Mouse (Mus musculus): Measurements from ENCODE around the gene Pcbp1. TPM values are rescaled to one million over a fixed set of nuclear protein-coding genes. Genes with fewer than 3 reads are reported as not detected.
A peak's percentile ranks its signal among the peaks of the same experiment; 100 is the strongest.

Gene Pcbp1
- polyA plus RNA-seq, 1 experiment from 2014 or later, result 518 TPM

DNA sequence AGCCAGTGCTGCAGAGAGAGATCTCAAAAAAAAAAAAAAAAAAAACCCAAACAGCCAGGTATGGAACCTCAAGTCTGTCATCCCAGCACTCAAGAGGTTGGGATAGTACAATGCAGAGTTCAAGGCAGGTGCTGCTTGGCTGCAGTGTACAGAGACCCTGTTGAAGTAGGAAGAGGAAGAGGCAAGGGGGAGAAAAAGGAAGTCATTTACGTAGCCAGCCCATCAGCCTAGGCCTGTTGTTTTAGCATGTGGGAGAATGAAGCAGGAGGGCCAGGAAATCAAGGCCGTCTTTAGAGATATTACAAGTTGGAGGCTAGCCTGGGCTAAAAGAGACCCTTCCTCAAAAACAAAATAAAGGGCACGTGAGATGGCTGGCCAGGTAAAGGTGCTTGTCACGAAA, 22.6 kb downstream of the Pcbp1 start:
- no peak overlapping the region for H3K27ac ChIP-seq (ENCODE audit: low read depth, low read length)
- WGBS, result 87% methylated on average over 4 of the region's 4 CpGs
- no peaks in the 10 kb centered on the region for H3K9me3 ChIP-seq (ENCODE audit: control insufficient read depth, low read length)
- no peak overlapping the region for H3K4me3 ChIP-seq (ENCODE audit: low read depth, low read length)
- H3K4me2 ChIP-seq (ENCODE audit: low read depth), result no peak overlapping the region
- H3K36me3 ChIP-seq (ENCODE audit: control insufficient read depth, insufficient read depth, low read length), result no peaks in the 10 kb centered on the region
- no peak for ATAC-seq (ENCODE audit: insufficient read depth, low FRiP score, low TSS enrichment)
- no peaks in the 10 kb centered on the region for H3K27me3 ChIP-seq (ENCODE audit: control insufficient read depth, insufficient read depth, low read length)
- no peak overlapping the region for H3K9ac ChIP-seq (ENCODE audit: low read length)
- DNase-seq (ENCODE audit: low spot score), result no peak
- H3K4me1 ChIP-seq (ENCODE audit: control insufficient read depth, insufficient read depth, low read length), result no peaks in the 10 kb centered on the region

GRCm38 (mm10) chr6:86499571-86500109, 26.5 kb downstream of the Pcbp1 start:
- Histone ChIP-seq H3K9me3 (ENCODE audit: control insufficient read depth, low read length) (no peaks in the 10 kb centered on the region), H3K4me3 (ENCODE audit: low read depth, low read length) (no peak overlapping the region), H3K9ac (ENCODE audit: low read length) (no peak overlapping the region), H3K27me3 (ENCODE audit: control insufficient read depth, insufficient read depth, low read length) (no peaks in the 10 kb centered on the region), H3K4me1 (ENCODE audit: control insufficient read depth, insufficient read depth, low read length) (no peaks in the 10 kb centered on the region), H3K4me2 (ENCODE audit: low read depth) (no peak overlapping the region), H3K27ac (ENCODE audit: low read depth, low read length) (no peak overlapping the region), H3K36me3 (ENCODE audit: control insufficient read depth, insufficient read depth, low read length) (no peaks in the 10 kb centered on the region)
- ATAC-seq (ENCODE audit: insufficient read depth, low FRiP score, low TSS enrichment) (no peak), DNase-seq (ENCODE audit: low spot score) (no peak)
- WGBS, result 58% methylated on average over 5 of the region's 5 CpGs

DNA sequence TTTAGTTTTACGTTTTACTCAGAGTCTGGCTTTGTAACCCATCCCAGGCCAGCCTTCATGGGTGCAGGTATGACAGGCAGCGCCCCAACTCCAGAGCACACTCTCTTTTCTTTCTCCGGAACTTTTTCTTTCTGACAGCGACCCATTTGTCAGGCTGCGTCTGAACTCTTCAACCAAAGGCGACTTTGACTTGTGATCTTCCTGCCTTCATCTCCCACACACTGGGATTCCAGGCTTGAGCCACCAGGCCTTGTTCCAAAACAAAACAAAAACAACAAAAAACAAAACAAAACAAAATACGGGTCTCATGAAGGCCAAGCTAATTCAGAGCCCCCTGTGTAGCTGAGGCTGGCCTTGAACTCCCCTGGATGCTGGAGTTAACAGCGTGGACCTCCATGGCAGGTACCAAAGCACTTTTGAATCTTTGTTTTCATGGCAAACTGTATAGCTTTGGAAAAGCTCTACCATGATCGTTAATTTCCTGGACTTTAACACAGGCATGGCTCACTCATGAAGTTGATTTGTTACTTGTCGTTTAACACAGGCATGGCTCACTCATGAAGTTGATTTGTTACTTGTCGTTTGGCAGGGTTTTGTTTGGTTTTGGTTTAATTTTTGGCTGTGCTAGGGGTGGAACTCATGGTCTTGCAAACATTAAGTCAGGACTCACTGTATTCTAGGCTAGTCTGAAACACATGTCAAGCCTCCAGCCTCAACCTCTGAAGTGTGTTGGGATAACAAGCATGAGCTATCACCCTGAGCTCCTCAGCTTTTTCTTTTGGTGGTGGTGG, 28.0 kb downstream of the Pcbp1 start:
- no peak for DNase-seq (ENCODE audit: low spot score)
- no peaks in the 10 kb centered on the region for H3K4me1 ChIP-seq (ENCODE audit: control insufficient read depth, insufficient read depth, low read length)
- H3K4me3 ChIP-seq (ENCODE audit: low read depth, low read length), result no peak overlapping the region
- no peaks in the 10 kb centered on the region for H3K9me3 ChIP-seq (ENCODE audit: control insufficient read depth, low read length)
- no peak overlapping the region for H3K27ac ChIP-seq (ENCODE audit: low read depth, low read length)
- no peak overlapping the region; the same call in 1 of the 2 replicates for H3K4me2 ChIP-seq (ENCODE audit: low read depth)
- ATAC-seq (ENCODE audit: insufficient read depth, low FRiP score, low TSS enrichment), result no peak
- no peak overlapping the region for H3K9ac ChIP-seq (ENCODE audit: low read length)
- H3K27me3 ChIP-seq (ENCODE audit: control insufficient read depth, insufficient read depth, low read length), result no peaks in the 10 kb centered on the region
- WGBS, result 78% methylated on average over 11 of the region's 11 CpGs
- no peaks in the 10 kb centered on the region for H3K36me3 ChIP-seq (ENCODE audit: control insufficient read depth, insufficient read depth, low read length)

- Histone ChIP-seq H3K4me2 (ENCODE audit: low read depth) (peak overlapping the region; percentile 6; the same call in 1 of the 2 replicates), H3K36me3 (ENCODE audit: control insufficient read depth, insufficient read depth, low read length) (no peaks in the 10 kb centered on the region), H3K9me3 (ENCODE audit: control insufficient read depth, low read length) (no peaks in the 10 kb centered on the region), H3K4me1 (ENCODE audit: control insufficient read depth, insufficient read depth, low read length) (no peaks in the 10 kb centered on the region), H3K27ac (ENCODE audit: low read depth, low read length) (no peak overlapping the region), H3K27me3 (ENCODE audit: control insufficient read depth, insufficient read depth, low read length) (no peaks in the 10 kb centered on the region), H3K9ac (ENCODE audit: low read length) (no peak overlapping the region), H3K4me3 (ENCODE audit: low read depth, low read length) (no peak overlapping the region)
- DNase-seq (ENCODE audit: low spot score) (no peak), ATAC-seq (ENCODE audit: insufficient read depth, low FRiP score, low TSS enrichment) (no peak)
- WGBS, result 31% methylated on average over 13 of the region's 13 CpGs
These were observed 28.9 kb downstream of the Pcbp1 start for GRCm38 (mm10) chr6:86497071-86497815.

DNA sequence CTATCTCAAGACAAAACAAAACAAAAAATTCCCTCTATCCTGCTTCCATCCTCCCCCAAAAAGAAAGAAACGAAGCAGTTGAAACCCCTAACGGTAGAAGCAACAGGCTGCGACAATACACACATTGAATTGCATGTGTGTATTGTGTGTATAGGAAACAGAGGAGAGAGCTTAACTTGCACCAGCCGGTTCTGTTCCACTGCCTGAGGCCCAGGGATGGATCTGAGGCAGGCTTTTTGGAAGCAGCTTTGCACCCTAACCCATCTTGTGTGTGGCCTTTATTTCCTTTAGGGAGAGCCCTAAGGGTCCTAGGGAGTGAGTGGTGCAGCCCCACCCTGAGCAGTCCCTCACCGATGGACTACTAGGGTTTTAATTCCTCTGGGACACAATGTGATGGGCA, 29.5 kb downstream of the Pcbp1 start:
- no peak overlapping the region for H3K27ac ChIP-seq (ENCODE audit: low read depth, low read length)
- DNase-seq (ENCODE audit: low spot score) (no peak), ATAC-seq (ENCODE audit: insufficient read depth, low FRiP score, low TSS enrichment) (no peak)
- H3K9ac ChIP-seq (ENCODE audit: low read length), result no peak overlapping the region
- no peak overlapping the region for H3K4me2 ChIP-seq (ENCODE audit: low read depth)
- no peaks in the 10 kb centered on the region for H3K27me3 ChIP-seq (ENCODE audit: control insufficient read depth, insufficient read depth, low read length)
- no peaks in the 10 kb centered on the region for H3K36me3 ChIP-seq (ENCODE audit: control insufficient read depth, insufficient read depth, low read length)
- H3K4me3 ChIP-seq (ENCODE audit: low read depth, low read length), result no peak overlapping the region
- 80% methylated on average over 5 of the region's 5 CpGs for WGBS
- no peaks in the 10 kb centered on the region for H3K9me3 ChIP-seq (ENCODE audit: control insufficient read depth, low read length)
- no peaks in the 10 kb centered on the region for H3K4me1 ChIP-seq (ENCODE audit: control insufficient read depth, insufficient read depth, low read length)

- H3K27me3 ChIP-seq (ENCODE audit: control insufficient read depth, insufficient read depth, low read length), result no peaks in the 10 kb centered on the region
- H3K9me3 ChIP-seq (ENCODE audit: control insufficient read depth, low read length), result no peaks in the 10 kb centered on the region
- ATAC-seq (ENCODE audit: insufficient read depth, low FRiP score, low TSS enrichment) (no peak), DNase-seq (ENCODE audit: low spot score) (no peak)
- no peak overlapping the region for H3K27ac ChIP-seq (ENCODE audit: low read depth, low read length)
- H3K4me2 ChIP-seq (ENCODE audit: low read depth), result no peak overlapping the region
- H3K9ac ChIP-seq (ENCODE audit: low read length), result no peak overlapping the region
- H3K36me3 ChIP-seq (ENCODE audit: control insufficient read depth, insufficient read depth, low read length), result no peaks in the 10 kb centered on the region
- 82% methylated on average over 8 of the region's 8 CpGs for WGBS
- no peaks in the 10 kb centered on the region for H3K4me1 ChIP-seq (ENCODE audit: control insufficient read depth, insufficient read depth, low read length)
- no peak overlapping the region for H3K4me3 ChIP-seq (ENCODE audit: low read depth, low read length)
These were observed 30.0 kb downstream of the Pcbp1 start for GRCm38 (mm10) chr6:86496127-86496526.

DNA sequence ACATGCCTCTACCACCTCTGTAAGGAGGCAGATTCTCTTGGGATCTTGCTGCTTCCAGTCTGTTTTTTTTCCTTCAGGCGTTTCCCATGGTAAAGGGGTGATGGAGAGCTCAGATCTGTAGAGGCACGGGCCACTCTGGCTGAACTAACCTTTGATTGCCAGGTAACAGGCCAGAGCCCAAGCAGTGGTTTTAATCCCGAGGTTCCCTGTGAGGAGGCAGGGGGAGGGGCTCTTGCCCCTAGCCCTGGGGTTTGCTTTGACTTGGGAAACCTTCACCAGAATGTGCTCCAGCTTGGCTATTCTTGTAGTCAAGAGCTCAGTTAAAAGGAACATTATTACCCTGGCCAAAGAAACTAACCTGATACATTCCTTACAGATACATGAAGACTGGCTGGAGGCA, 30.5 kb downstream of the Pcbp1 start:
- Histone ChIP-seq H3K4me3 (ENCODE audit: low read depth, low read length) (no peak overlapping the region), H3K9me3 (ENCODE audit: control insufficient read depth, low read length) (no peaks in the 10 kb centered on the region), H3K27me3 (ENCODE audit: control insufficient read depth, insufficient read depth, low read length) (no peaks in the 10 kb centered on the region), H3K9ac (ENCODE audit: low read length) (no peak overlapping the region), H3K4me1 (ENCODE audit: control insufficient read depth, insufficient read depth, low read length) (no peaks in the 10 kb centered on the region), H3K4me2 (ENCODE audit: low read depth) (no peak overlapping the region), H3K27ac (ENCODE audit: low read depth, low read length) (no peak overlapping the region), H3K36me3 (ENCODE audit: control insufficient read depth, insufficient read depth, low read length) (no peaks in the 10 kb centered on the region)
- no peak for ATAC-seq (ENCODE audit: insufficient read depth, low FRiP score, low TSS enrichment)
- no peak for DNase-seq (ENCODE audit: low spot score)
- WGBS, result 62% methylated on average over 3 of the region's 3 CpGs

- DNase-seq (ENCODE audit: low spot score) (no peak), ATAC-seq (ENCODE audit: insufficient read depth, low FRiP score, low TSS enrichment) (no peak)
- no peak overlapping the region for H3K4me3 ChIP-seq (ENCODE audit: low read depth, low read length)
- H3K4me2 ChIP-seq (ENCODE audit: low read depth), result no peak overlapping the region
- H3K9ac ChIP-seq (ENCODE audit: low read length), result no peak overlapping the region
- no peaks in the 10 kb centered on the region for H3K9me3 ChIP-seq (ENCODE audit: control insufficient read depth, low read length)
- no peaks in the 10 kb centered on the region for H3K36me3 ChIP-seq (ENCODE audit: control insufficient read depth, insufficient read depth, low read length)
- 96% methylated on average over 7 of the region's 7 CpGs for WGBS
- H3K4me1 ChIP-seq (ENCODE audit: control insufficient read depth, insufficient read depth, low read length), result no peaks in the 10 kb centered on the region
- no peaks in the 10 kb centered on the region for H3K27me3 ChIP-seq (ENCODE audit: control insufficient read depth, insufficient read depth, low read length)
- H3K27ac ChIP-seq (ENCODE audit: low read depth, low read length), result no peak overlapping the region
These were observed 31.4 kb downstream of the Pcbp1 start for GRCm38 (mm10) chr6:86494767-86495166.

Measured in neural tube, embryonic 11.5 days (tissue).